Mouse (Mus musculus): ENCODE results near the gene Ube3b. TPM values are rescaled to one million over a fixed set of nuclear protein-coding genes. Genes with fewer than 3 reads are reported as not detected.
A peak's percentile ranks its signal among the peaks of the same experiment; 100 is the strongest.

Gene Ube3b
- total RNA-seq, 1 experiment from 2014 or later = 31.7 TPM

GRCm38 (mm10) chr5:114372565-114372964 is 7.8 kb upstream of the Ube3b start:
- ATAC-seq (ENCODE audit: extremely low read depth, insufficient number of reproducible peaks, low FRiP score, poor library complexity, severe bottlenecking) = no peak

- no peak for ATAC-seq (ENCODE audit: extremely low read depth, insufficient number of reproducible peaks, low FRiP score, poor library complexity, severe bottlenecking)
Observed at GRCm38 (mm10) chr5:114373174-114373573, 7.2 kb upstream of the Ube3b start.

- no peak for ATAC-seq (ENCODE audit: extremely low read depth, insufficient number of reproducible peaks, low FRiP score, poor library complexity, severe bottlenecking)
Observed at GRCm38 (mm10) chr5:114373581-114373980, 6.8 kb upstream of the Ube3b start.

- ATAC-seq (ENCODE audit: extremely low read depth, insufficient number of reproducible peaks, low FRiP score, poor library complexity, severe bottlenecking) = no peak
Observed at GRCm38 (mm10) chr5:114374409-114375213, 5.8 kb upstream of the Ube3b start.

GRCm38 (mm10) chr5:114378177-114378920 is 2.1 kb upstream of the Ube3b start:
- peak; percentile 28; the same call in 1 of the 2 replicates for ATAC-seq (ENCODE audit: extremely low read depth, insufficient number of reproducible peaks, low FRiP score, poor library complexity, severe bottlenecking)

GRCm38 (mm10) chr5:114378936-114379335 is 1.5 kb upstream of the Ube3b start:
- ATAC-seq (ENCODE audit: extremely low read depth, insufficient number of reproducible peaks, low FRiP score, poor library complexity, severe bottlenecking) = no peak

GRCm38 (mm10) chr5:114379763-114380162 is 644 bp upstream of the Ube3b start:
- ATAC-seq (ENCODE audit: extremely low read depth, insufficient number of reproducible peaks, low FRiP score, poor library complexity, severe bottlenecking) = no peak

GRCm38 (mm10) chr5:114381013-114381351 is 575 bp downstream of the Ube3b start:
- no peak for ATAC-seq (ENCODE audit: extremely low read depth, insufficient number of reproducible peaks, low FRiP score, poor library complexity, severe bottlenecking)

GRCm38 (mm10) chr5:114383184-114383904 is 2.9 kb downstream of the Ube3b start:
- ATAC-seq (ENCODE audit: extremely low read depth, insufficient number of reproducible peaks, low FRiP score, poor library complexity, severe bottlenecking) = no peak

GRCm38 (mm10) chr5:114384448-114384847 is 4.0 kb downstream of the Ube3b start:
- ATAC-seq (ENCODE audit: extremely low read depth, insufficient number of reproducible peaks, low FRiP score, poor library complexity, severe bottlenecking) = no peak

- ATAC-seq (ENCODE audit: extremely low read depth, insufficient number of reproducible peaks, low FRiP score, poor library complexity, severe bottlenecking) = no peak
Observed at GRCm38 (mm10) chr5:114393169-114393568, 12.8 kb downstream of the Ube3b start.

GRCm38 (mm10) chr5:114406592-114406991 is 26.2 kb downstream of the Ube3b start:
- no peak for ATAC-seq (ENCODE audit: extremely low read depth, insufficient number of reproducible peaks, low FRiP score, poor library complexity, severe bottlenecking)

- no peak for ATAC-seq (ENCODE audit: extremely low read depth, insufficient number of reproducible peaks, low FRiP score, poor library complexity, severe bottlenecking)
Observed at GRCm38 (mm10) chr5:114407269-114407668, 26.9 kb downstream of the Ube3b start.

- ATAC-seq (ENCODE audit: extremely low read depth, insufficient number of reproducible peaks, low FRiP score, poor library complexity, severe bottlenecking) = no peak
Observed at GRCm38 (mm10) chr5:114407810-114408209, 27.4 kb downstream of the Ube3b start.

- no peak for ATAC-seq (ENCODE audit: extremely low read depth, insufficient number of reproducible peaks, low FRiP score, poor library complexity, severe bottlenecking)
Observed at GRCm38 (mm10) chr5:114408846-114409245, 28.4 kb downstream of the Ube3b start.

- ATAC-seq (ENCODE audit: extremely low read depth, insufficient number of reproducible peaks, low FRiP score, poor library complexity, severe bottlenecking) = no peak
Observed at GRCm38 (mm10) chr5:114410429-114410828, 30.0 kb downstream of the Ube3b start.

- no peak for ATAC-seq (ENCODE audit: extremely low read depth, insufficient number of reproducible peaks, low FRiP score, poor library complexity, severe bottlenecking)
Observed at GRCm38 (mm10) chr5:114412361-114412998, 32.1 kb downstream of the Ube3b start.

GRCm38 (mm10) chr5:114413067-114413735 is 32.8 kb downstream of the Ube3b start:
- ATAC-seq (ENCODE audit: extremely low read depth, insufficient number of reproducible peaks, low FRiP score, poor library complexity, severe bottlenecking) = no peak

GRCm38 (mm10) chr5:114415606-114416005 is 35.2 kb downstream of the Ube3b start:
- no peak for ATAC-seq (ENCODE audit: extremely low read depth, insufficient number of reproducible peaks, low FRiP score, poor library complexity, severe bottlenecking)
